Mouse (Mus musculus): ENCODE data around the gene 2010111I01Rik. TPM values are rescaled to one million over a fixed set of nuclear protein-coding genes. Genes with fewer than 3 reads are reported as not detected.

The 2010111I01Rik gene
- polyA plus RNA-seq, 1 experiment, result 22.5 TPM

DNA sequence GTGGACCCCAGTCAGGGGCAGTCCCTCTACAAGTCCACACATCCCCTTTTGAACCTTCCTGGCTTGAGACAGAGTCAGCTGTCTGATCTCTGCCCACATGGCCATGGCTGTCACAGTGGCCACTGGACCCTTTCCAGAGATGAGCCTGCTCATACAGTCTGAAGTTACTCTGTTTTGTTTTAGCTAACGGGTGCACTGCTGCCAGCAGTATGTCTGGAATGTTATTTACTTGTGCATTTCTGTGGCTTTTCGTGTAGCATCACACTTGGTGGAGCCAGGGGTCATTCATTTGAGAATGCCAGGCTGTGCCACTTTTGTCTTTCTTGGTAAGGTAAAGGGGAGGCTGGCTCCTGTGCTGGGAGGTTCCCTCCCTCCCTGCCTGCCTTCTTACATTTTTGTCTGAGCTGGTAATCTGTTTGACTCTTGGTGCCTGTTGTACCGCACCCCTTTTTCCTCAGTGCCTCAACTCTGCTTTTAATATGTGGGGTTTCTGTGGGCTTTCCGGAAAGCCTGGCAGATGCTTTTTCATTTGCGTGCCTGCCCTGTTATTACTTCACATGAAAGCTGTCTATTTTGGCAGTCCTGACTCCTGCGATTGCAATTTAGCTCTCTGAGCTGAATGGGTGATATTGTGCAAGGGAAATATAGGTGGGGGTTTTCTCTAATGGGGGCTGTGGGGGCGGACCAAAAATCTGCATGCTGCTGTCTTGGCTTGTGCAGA, 190.3 kb downstream of the 2010111I01Rik start:
- no peaks in the 10 kb centered on the region for H3K36me3 ChIP-seq (ENCODE audit: control insufficient read depth, insufficient read depth, low read length)
- WGBS, result 87% methylated on average over 7 of the region's 7 CpGs
- H3K4me1 ChIP-seq (ENCODE audit: control insufficient read depth, insufficient read depth, insufficient read length), result no peaks in the 10 kb centered on the region
- H3K4me3 ChIP-seq (ENCODE audit: extremely low read depth, insufficient read depth, insufficient read length), result no peak overlapping the region
- no peak for DNase-seq (ENCODE audit: low read depth in 1 of 2, low spot score in 2 of 2)
- no peaks in the 10 kb centered on the region for H3K27me3 ChIP-seq (ENCODE audit: control insufficient read depth, insufficient read depth, low read length)
- no peak overlapping the region for H3K27ac ChIP-seq (ENCODE audit: insufficient read depth, low read length)
- TF ChIP-seq CTCF (IDR thresholded peaks at IDR 0.05; ENCODE audit: extremely low read depth, insufficient read depth, insufficient read length, insufficient replicate concordance), result no peak
- TF ChIP-seq POLR2A (IDR thresholded peaks at IDR 0.05; ENCODE audit: low read depth, low read length), result no peak

DNA sequence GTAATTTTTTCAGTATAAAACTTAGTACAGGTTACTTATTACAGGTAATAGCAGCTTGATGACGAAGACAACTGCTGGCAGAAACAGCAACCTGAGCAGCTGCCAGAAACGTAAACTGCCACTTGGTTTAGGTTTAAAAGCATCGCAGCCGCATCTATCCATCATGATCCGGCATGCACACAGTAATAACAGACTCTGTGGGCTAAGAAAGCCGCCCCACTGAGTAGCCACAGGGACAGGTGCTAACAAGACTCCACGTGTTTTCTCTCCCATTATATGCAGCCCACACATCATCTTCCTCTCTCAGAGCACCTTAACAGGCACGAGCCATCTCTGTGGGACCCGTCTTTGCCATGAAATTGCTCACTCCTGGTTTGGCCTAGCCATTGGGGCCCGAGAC, 191.6 kb downstream of the 2010111I01Rik start:
- WGBS, result 90% methylated on average over 10 of the region's 10 CpGs
- TF ChIP-seq CTCF (IDR thresholded peaks at IDR 0.05; ENCODE audit: extremely low read depth, insufficient read depth, insufficient read length, insufficient replicate concordance), result no peak
- no peak for DNase-seq (ENCODE audit: low read depth in 1 of 2, low spot score in 2 of 2)
- Histone ChIP-seq H3K36me3 (ENCODE audit: control insufficient read depth, insufficient read depth, low read length) (no peaks in the 10 kb centered on the region), H3K27me3 (ENCODE audit: control insufficient read depth, insufficient read depth, low read length) (no peaks in the 10 kb centered on the region), H3K4me1 (ENCODE audit: control insufficient read depth, insufficient read depth, insufficient read length) (no peaks in the 10 kb centered on the region), H3K27ac (ENCODE audit: insufficient read depth, low read length) (no peak overlapping the region), H3K4me3 (ENCODE audit: extremely low read depth, insufficient read depth, insufficient read length) (no peak overlapping the region)

DNA sequence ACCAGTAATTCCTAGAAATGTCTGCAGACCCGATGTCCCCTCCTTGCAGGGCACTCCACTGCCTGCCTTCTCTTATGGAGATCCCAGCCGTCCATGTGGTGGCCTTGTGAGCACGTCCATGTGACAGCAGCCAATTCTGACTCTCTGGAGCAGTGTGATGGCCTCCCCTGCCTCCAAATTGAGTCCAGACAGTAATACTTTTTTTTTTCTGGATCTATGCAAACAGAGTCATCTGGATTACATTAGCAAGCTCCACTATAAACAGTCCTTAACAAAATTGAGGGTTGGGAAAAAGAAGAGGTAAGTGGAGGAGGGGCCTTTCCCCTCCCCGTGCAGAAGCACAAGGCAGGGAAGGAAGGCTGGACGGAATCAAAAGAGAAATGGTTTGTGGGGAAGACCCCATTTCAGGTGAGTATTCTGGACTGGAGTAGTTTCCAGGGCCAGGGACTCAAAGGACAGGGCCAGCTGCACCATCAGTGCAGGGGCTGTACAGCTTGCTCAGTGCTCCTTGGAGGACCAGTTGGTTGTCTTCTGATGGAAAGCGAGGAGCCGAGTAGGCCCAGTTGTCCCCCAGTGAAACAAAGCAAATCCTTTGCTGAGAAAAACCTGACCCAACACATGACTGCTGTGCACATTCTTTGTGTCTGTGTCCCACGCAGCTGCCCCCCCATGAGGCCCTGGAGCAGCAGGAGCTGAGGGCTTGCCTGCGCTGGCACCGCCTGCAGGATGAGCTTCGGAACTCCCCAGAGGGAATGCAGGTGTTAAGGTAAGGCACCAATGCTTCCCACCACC, 205.8 kb downstream of the 2010111I01Rik start:
- H3K36me3 ChIP-seq (ENCODE audit: control insufficient read depth, insufficient read depth, low read length), result no peaks in the 10 kb centered on the region

DNA sequence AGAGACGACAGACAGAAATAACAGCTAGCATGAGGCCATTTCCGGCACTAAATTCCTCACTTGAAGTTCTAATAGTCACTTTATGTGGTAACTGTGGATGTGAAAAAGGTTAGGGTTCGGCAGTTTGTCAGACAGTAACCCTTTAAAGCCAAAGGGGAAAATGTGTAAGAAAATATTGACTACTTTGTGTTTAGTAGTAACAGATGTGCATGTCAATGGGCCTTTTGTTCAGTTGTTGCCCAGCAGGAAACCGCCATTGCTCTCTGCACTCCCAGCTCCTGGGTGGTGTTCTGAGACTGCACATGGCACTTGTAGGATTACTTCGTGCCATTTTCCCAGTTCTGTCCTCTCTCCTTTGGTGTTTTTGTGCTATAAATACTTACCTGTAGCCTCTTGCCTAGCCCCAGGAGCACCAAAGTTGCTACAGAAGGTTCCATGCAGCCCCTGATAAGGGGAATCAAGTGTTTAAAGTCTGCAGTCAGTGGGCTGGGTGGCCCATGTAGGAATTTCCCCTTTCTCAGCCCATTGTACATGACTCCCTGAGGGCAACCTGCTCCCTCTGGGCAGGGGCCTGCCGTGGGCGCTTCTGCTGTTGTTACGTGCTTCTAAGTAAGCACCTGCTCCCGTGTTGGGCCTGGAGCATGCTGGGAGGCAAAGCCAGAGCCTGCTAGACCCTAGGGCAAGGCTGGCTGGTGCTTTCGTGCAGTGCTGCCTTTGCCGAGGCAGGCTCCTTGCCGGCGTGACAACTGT, 206.8 kb downstream of the 2010111I01Rik start:
- Histone ChIP-seq H3K36me3 (ENCODE audit: control insufficient read depth, insufficient read depth, low read length) (no peaks in the 10 kb centered on the region), H3K4me1 (ENCODE audit: control insufficient read depth, insufficient read depth, insufficient read length) (no peaks in the 10 kb centered on the region), H3K27me3 (ENCODE audit: control insufficient read depth, insufficient read depth, low read length) (no peaks in the 10 kb centered on the region), H3K27ac (ENCODE audit: insufficient read depth, low read length) (no peak overlapping the region), H3K4me3 (ENCODE audit: extremely low read depth, insufficient read depth, insufficient read length) (no peak overlapping the region)
- DNase-seq (ENCODE audit: low read depth in 1 of 2, low spot score in 2 of 2), result no peak
- TF ChIP-seq CTCF (IDR thresholded peaks at IDR 0.05; ENCODE audit: extremely low read depth, insufficient read depth, insufficient read length, insufficient replicate concordance) (no peak), POLR2A (IDR thresholded peaks at IDR 0.05; ENCODE audit: low read depth, low read length) (no peak)
- 83% methylated on average over 13 of the region's 13 CpGs for WGBS

More for the DNA sequence above, 205.8 kb downstream of the 2010111I01Rik start:
- 88% methylated on average over 11 of the region's 11 CpGs for WGBS
- Histone ChIP-seq H3K27ac (ENCODE audit: insufficient read depth, low read length) (no peak overlapping the region), H3K27me3 (ENCODE audit: control insufficient read depth, insufficient read depth, low read length) (no peaks in the 10 kb centered on the region), H3K4me1 (ENCODE audit: control insufficient read depth, insufficient read depth, insufficient read length) (no peaks in the 10 kb centered on the region), H3K4me3 (ENCODE audit: extremely low read depth, insufficient read depth, insufficient read length) (no peak overlapping the region)
- DNase-seq (ENCODE audit: low read depth in 1 of 2, low spot score in 2 of 2), result no peak
- TF ChIP-seq CTCF (IDR thresholded peaks at IDR 0.05; ENCODE audit: extremely low read depth, insufficient read depth, insufficient read length, insufficient replicate concordance), result no peak
- TF ChIP-seq POLR2A (IDR thresholded peaks at IDR 0.05; ENCODE audit: low read depth, low read length), result no peak

DNA sequence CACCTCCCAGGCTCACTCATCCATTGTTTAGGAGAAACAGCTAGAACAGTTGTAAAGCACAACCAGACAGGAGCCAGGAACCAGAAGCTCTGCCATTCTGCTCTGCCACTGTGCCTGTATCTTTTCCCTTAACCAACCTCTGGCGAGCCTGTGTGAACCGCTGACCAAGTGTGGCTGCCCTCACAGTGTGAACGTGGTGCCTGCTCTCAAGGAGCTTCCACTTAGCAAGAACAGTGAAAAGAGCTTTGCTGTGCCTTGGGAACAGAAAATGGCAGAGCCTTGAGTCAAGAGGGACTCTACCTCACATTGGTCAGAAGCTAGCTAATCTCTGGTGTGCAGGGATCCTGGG, 207.4 kb downstream of the 2010111I01Rik start:
- no peak for DNase-seq (ENCODE audit: low read depth in 1 of 2, low spot score in 2 of 2)
- Histone ChIP-seq H3K4me3 (ENCODE audit: extremely low read depth, insufficient read depth, insufficient read length) (no peak overlapping the region), H3K27me3 (ENCODE audit: control insufficient read depth, insufficient read depth, low read length) (no peaks in the 10 kb centered on the region), H3K4me1 (ENCODE audit: control insufficient read depth, insufficient read depth, insufficient read length) (no peaks in the 10 kb centered on the region), H3K36me3 (ENCODE audit: control insufficient read depth, insufficient read depth, low read length) (no peaks in the 10 kb centered on the region), H3K27ac (ENCODE audit: insufficient read depth, low read length) (no peak overlapping the region)
- WGBS, result 97% methylated on average over 3 of the region's 3 CpGs
- TF ChIP-seq CTCF (IDR thresholded peaks at IDR 0.05; ENCODE audit: extremely low read depth, insufficient read depth, insufficient read length, insufficient replicate concordance) (no peak), POLR2A (IDR thresholded peaks at IDR 0.05; ENCODE audit: low read depth, low read length) (no peak)

DNA sequence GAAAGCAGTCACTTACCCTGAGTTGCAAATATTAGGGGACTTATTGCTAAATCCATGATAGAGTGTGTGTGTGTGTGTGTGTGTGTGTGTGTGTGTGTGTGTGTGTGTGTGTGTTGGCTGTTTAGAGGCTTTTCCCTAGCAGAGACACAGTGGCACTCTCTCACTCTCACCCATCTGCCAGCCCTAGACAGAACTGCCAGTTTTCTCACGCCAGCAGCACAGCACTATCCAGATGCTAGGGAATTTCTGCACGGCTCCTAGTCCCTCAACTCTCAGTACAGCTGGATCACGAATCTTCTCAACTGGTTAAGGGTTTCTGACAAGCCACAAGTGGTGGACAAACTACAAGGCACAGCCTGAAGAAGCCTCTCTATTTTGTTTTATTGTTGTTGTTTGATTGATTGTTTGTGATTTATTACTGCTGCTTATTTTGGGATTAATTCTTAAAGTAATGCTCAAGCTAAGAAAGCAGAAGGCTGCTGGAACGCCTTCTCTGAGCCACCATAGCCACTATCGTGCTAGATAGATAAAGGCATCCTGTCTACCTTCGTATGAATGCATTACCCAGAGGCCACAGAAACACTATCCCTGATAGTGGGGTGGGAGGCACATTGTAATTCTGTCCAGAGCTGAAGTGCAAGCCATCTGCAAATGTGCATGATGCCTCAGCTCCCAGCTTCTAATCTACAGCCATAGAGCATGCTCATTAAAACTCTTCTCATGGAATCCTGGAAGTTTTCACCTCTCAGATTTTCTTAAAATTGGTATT, 209.7 kb downstream of the 2010111I01Rik start:
- H3K4me3 ChIP-seq (ENCODE audit: extremely low read depth, insufficient read depth, insufficient read length), result no peak overlapping the region
- H3K4me1 ChIP-seq (ENCODE audit: control insufficient read depth, insufficient read depth, insufficient read length), result no peaks in the 10 kb centered on the region
- DNase-seq (ENCODE audit: low read depth in 1 of 2, low spot score in 2 of 2), result no peak
- WGBS, result 87% methylated on average over 6 of the region's 6 CpGs
- TF ChIP-seq CTCF (IDR thresholded peaks at IDR 0.05; ENCODE audit: extremely low read depth, insufficient read depth, insufficient read length, insufficient replicate concordance) (no peak), POLR2A (IDR thresholded peaks at IDR 0.05; ENCODE audit: low read depth, low read length) (no peak)
- no peaks in the 10 kb centered on the region for H3K36me3 ChIP-seq (ENCODE audit: control insufficient read depth, insufficient read depth, low read length)
- no peak overlapping the region for H3K27ac ChIP-seq (ENCODE audit: insufficient read depth, low read length)
- H3K27me3 ChIP-seq (ENCODE audit: control insufficient read depth, insufficient read depth, low read length), result no peaks in the 10 kb centered on the region
